Comparison of ENCODE assay signal across 11 mouse cellular contexts in the genomic region with DNA sequence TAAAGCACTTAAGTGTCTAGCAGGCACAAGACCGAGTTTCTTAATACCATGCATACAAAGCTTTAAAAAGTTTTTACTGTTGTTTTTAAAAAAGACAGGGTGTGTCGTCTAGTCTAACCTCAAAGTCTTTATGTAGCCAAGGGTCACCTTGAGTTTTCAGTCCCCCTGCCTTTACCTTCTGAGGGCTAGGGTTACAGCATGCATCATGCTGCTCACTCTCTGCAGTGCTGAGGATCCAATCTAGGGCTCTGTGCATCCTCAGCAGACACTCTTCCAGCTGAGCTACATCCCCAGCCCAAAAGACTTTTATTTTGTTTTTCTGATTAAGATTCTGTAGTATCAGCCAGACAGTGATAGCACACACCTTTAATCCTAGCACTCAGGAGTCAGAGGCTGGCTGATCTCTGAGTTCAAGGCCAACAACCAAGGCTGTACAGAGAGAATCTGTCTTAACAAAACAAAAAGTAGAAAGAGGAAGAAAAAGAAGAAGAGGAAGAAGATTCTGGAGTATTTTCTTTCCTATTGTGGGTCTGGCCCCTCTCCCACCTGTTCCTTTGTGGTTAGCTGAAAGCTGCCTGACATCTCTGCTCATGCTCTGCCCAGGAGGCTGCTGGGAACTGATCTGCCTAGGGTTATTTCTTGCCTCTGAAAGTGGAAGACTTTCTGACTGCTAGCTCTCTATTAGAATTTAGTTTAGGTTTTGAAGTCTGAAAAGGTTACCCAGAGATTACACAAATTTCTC. TPM values are rescaled to one million over a fixed set of nuclear protein-coding genes. Genes with fewer than 3 reads are reported as not detected.
DNase-seq lines count a peak whose midpoint lies in the region; ATAC-seq and TF ChIP-seq lines count a peak whose summit lies in the region.
"Had no signal": no experiment of that assay in that cellular context is flagged by ENCODE, and none has a peak within 500 bp of the region (broad histone marks: within the 10 kb centered on the region; RNA-seq: fewer than 3 reads in every experiment).

No protein-coding gene starts in this region.

- peaks cover 69% of the 10 kb centered on the region for H3K36me3 ChIP-seq in heart, embryonic 12.5 days
- peaks cover 35% of the 10 kb centered on the region for H3K36me3 ChIP-seq in spleen, adult 2 months (ENCODE audit: control insufficient read depth, insufficient read depth, low read length)
- H3K36me3 ChIP-seq in liver, embryonic 15.5 days (replicated peaks), result peaks cover 62% of the 10 kb centered on the region

- no peak overlapping the region for H3K4me2 ChIP-seq in heart, embryonic 12.5 days
- no peak overlapping the region for H3K4me2 ChIP-seq in liver, embryonic 15.5 days
- H3K4me2 ChIP-seq: lung, embryonic 14.5 days had no signal

- no peak overlapping the region for H3K9ac ChIP-seq in heart, embryonic 12.5 days
- no peak overlapping the region for H3K9ac ChIP-seq in liver, embryonic 15.5 days
- H3K9ac ChIP-seq: lung, embryonic 14.5 days had no signal

- peak overlapping the region; percentile 98 for H3K27ac ChIP-seq in heart, embryonic 12.5 days (ENCODE audit: poor library complexity, severe bottlenecking)
- H3K27ac ChIP-seq in spleen, adult 2 months (ENCODE audit: insufficient read depth, low read length), result peak overlapping the region; percentile 92
- H3K27ac ChIP-seq in liver, embryonic 15.5 days (replicated peaks), result peak overlapping the region; percentile 34

- 55% methylated on average over 2 of the region's 2 CpGs for WGBS in heart, embryonic 12.5 days
- 36% methylated on average over 2 of the region's 2 CpGs for WGBS in spleen, adult 2 months
- 63% methylated on average over 2 of the region's 2 CpGs for WGBS in liver, embryonic 15.5 days (ENCODE audit: insufficient replicate concordance)

- H3K4me3 ChIP-seq in heart, embryonic 12.5 days, result no peak overlapping the region
- no peak overlapping the region for H3K4me3 ChIP-seq in spleen, adult 2 months (ENCODE audit: extremely low read depth, insufficient read depth, insufficient read length)
- H3K4me3 ChIP-seq in liver, embryonic 15.5 days (replicated peaks), result no peak overlapping the region

- peaks cover 34% of the 10 kb centered on the region for H3K4me1 ChIP-seq in heart, embryonic 12.5 days (replicated peaks)
- peaks cover 19% of the 10 kb centered on the region for H3K4me1 ChIP-seq in spleen, adult 2 months (ENCODE audit: control insufficient read depth, insufficient read depth, insufficient read length)
- peaks cover 4% of the 10 kb centered on the region; the same call in 1 of the 2 replicates for H3K4me1 ChIP-seq in liver, embryonic 15.5 days (replicated peaks)

- H3K9me3 ChIP-seq in heart, embryonic 12.5 days (replicated peaks), result no peaks in the 10 kb centered on the region
- H3K9me3 ChIP-seq in liver, embryonic 15.5 days (replicated peaks), result no peaks in the 10 kb centered on the region

- intact Hi-C loops in heart, postnatal 25 days (cut with DNase I), result loop anchor here (5.0 kb wide), 1 partner anchor 35 kb away; no protein-coding TSS in a partner anchor
- intact Hi-C loops in left cerebral cortex, postnatal 25 days (cut with DNase I), result no loop called here

- no peak for ATAC-seq in heart, embryonic 12.5 days (ENCODE audit: insufficient number of reproducible peaks, low FRiP score)
- ATAC-seq in liver, embryonic 15.5 days (ENCODE audit: insufficient read depth), result no peak
- no peak for ATAC-seq in erythroid progenitor cell, adult 5-6 weeks (replicated peaks; ENCODE audit: low FRiP score, poor library complexity, severe bottlenecking)
- ATAC-seq: midbrain, embryonic 16.5 days had no signal

- H3K27me3 ChIP-seq in heart, embryonic 12.5 days (replicated peaks), result no peaks in the 10 kb centered on the region
- no peaks in the 10 kb centered on the region for H3K27me3 ChIP-seq in spleen, adult 2 months (ENCODE audit: control insufficient read depth, insufficient read depth, low read length)
- no peaks in the 10 kb centered on the region for H3K27me3 ChIP-seq in liver, embryonic 15.5 days

- no peak for TF ChIP-seq POLR2A in spleen, adult 2 months (IDR thresholded peaks at IDR 0.05; ENCODE audit: low read depth, low read length)

- no peak for DNase-seq in heart, postnatal 25 days (ENCODE audit: low spot score)
- DNase-seq in spleen, adult 2 months (ENCODE audit: low read depth in 1 of 2, low spot score in 2 of 2), result peak in 1 of 2 experiments; percentile 54
- no peak for DNase-seq in spleen, adult 18-20 months
- no peak for DNase-seq in cerebellum, adult 9-10 months
- DNase-seq in left cerebral cortex, postnatal 25 days (ENCODE audit: low spot score in 2 of 2), result no peak
- DNase-seq: cerebellum, adult 18-20 months; lung, embryonic 14.5 days had no signal

- no peak for TF ChIP-seq CTCF in spleen, adult 2 months (IDR thresholded peaks at IDR 0.05; ENCODE audit: extremely low read depth, insufficient read depth, insufficient read length, insufficient replicate concordance)

RNA-seq across cellular contexts. Expression of gene Inpp5k, which starts 8.0 kb away (rescaled TPM):
- polyA plus RNA-seq in heart, embryonic 12.5 days (2016; fragmentation: Nextera tagmentation; extraction: Ambion mirVana), result 17.3 and 17.5 TPM in 2 replicates
- total RNA-seq in heart, postnatal 25 days (2021), result 10 to 100 TPM; 27.8 to 29.8 TPM
- polyA plus RNA-seq in spleen, adult 2 months (2012; rRNA removed), result 56.9 and 65.0 TPM in 2 replicates
- polyA plus RNA-seq in liver, embryonic 15.5 days (2015; fragmentation: Nextera tagmentation; extraction: Ambion mirVana), result 16.0 and 18.3 TPM in 2 replicates
- 10 to 100 TPM; 38.5 to 41.3 TPM for total RNA-seq in left cerebral cortex, postnatal 25 days (2021)
- total RNA-seq in erythroid progenitor cell, adult 5-6 weeks (2015; ENCODE audit: low replicate concordance), result 36.8 and 78.8 TPM in 2 replicates
- 38.4 and 46.3 TPM in 2 replicates for total RNA-seq in erythroid progenitor cell, adult 5-6 weeks (2017; ENCODE audit: low replicate concordance)

RNA-seq across cellular contexts. Expression of gene Myo1c, which starts 27.5 kb away (rescaled TPM):
- polyA plus RNA-seq in heart, embryonic 12.5 days (2016; fragmentation: Nextera tagmentation; extraction: Ambion mirVana), result 72.3 and 76.7 TPM in 2 replicates
- total RNA-seq in heart, postnatal 25 days (2021), result 100 to 1,000 TPM; 119 to 132 TPM
- polyA plus RNA-seq in spleen, adult 2 months (2012; rRNA removed), result 130 and 157 TPM in 2 replicates
- polyA plus RNA-seq in liver, embryonic 15.5 days (2015; fragmentation: Nextera tagmentation; extraction: Ambion mirVana), result 20.6 and 24.5 TPM in 2 replicates
- total RNA-seq in left cerebral cortex, postnatal 25 days (2021), result 10 to 100 TPM; 17.4 to 19.0 TPM
- total RNA-seq in erythroid progenitor cell, adult 5-6 weeks (2015; ENCODE audit: low replicate concordance), result 15.5 and 22.2 TPM in 2 replicates
- 17.3 and 21.2 TPM in 2 replicates for total RNA-seq in erythroid progenitor cell, adult 5-6 weeks (2017; ENCODE audit: low replicate concordance)

RNA-seq across cellular contexts. Expression of gene Pitpna, which starts 34.9 kb away (rescaled TPM):
- 75.3 and 80.1 TPM in 2 replicates for polyA plus RNA-seq in heart, embryonic 12.5 days (2016; fragmentation: Nextera tagmentation; extraction: Ambion mirVana)
- total RNA-seq in heart, postnatal 25 days (2021), result 100 to 1,000 TPM; 108 to 115 TPM
- 51.7 and 54.1 TPM in 2 replicates for polyA plus RNA-seq in spleen, adult 2 months (2012; rRNA removed)
- 30.7 and 33.1 TPM in 2 replicates for polyA plus RNA-seq in liver, embryonic 15.5 days (2015; fragmentation: Nextera tagmentation; extraction: Ambion mirVana)
- 100 to 1,000 TPM; 330 to 346 TPM for total RNA-seq in left cerebral cortex, postnatal 25 days (2021)
- 39.8 and 49.4 TPM in 2 replicates for total RNA-seq in erythroid progenitor cell, adult 5-6 weeks (2015; ENCODE audit: low replicate concordance)
- total RNA-seq in erythroid progenitor cell, adult 5-6 weeks (2017; ENCODE audit: low replicate concordance), result 18.0 and 33.4 TPM in 2 replicates

RNA-seq across cellular contexts. Expression of gene Crk, which starts 56.3 kb away (rescaled TPM):
- 110 and 111 TPM in 2 replicates for polyA plus RNA-seq in heart, embryonic 12.5 days (2016; fragmentation: Nextera tagmentation; extraction: Ambion mirVana)
- 10 to 100 TPM; 81.3 to 88.2 TPM for total RNA-seq in heart, postnatal 25 days (2021)
- polyA plus RNA-seq in spleen, adult 2 months (2012; rRNA removed), result 43.1 and 54.4 TPM in 2 replicates
- 32.3 and 33.9 TPM in 2 replicates for polyA plus RNA-seq in liver, embryonic 15.5 days (2015; fragmentation: Nextera tagmentation; extraction: Ambion mirVana)
- 100 to 1,000 TPM; 125 to 137 TPM for total RNA-seq in left cerebral cortex, postnatal 25 days (2021)
- 32.1 and 41.5 TPM in 2 replicates for total RNA-seq in erythroid progenitor cell, adult 5-6 weeks (2015; ENCODE audit: low replicate concordance)
- 43.8 and 83.8 TPM in 2 replicates for total RNA-seq in erythroid progenitor cell, adult 5-6 weeks (2017; ENCODE audit: low replicate concordance)

Comparison
In these comparisons a context has a peak if more than half of its experiments do, and no peak if none do; other contexts are left out.
1. H3K27ac ChIP-seq: peak in every context shown above with its lines; median percentile 98 in heart, embryonic 12.5 days; 92 in spleen, adult 2 months; 34 in liver, embryonic 15.5 days.
2. RNA of gene Myo1c, which starts 27.5 kb away (total RNA-seq): 119 to 132 TPM in heart, postnatal 25 days; 15.5 to 22.2 TPM in erythroid progenitor cell, adult 5-6 weeks and 17.4 to 19.0 TPM in left cerebral cortex, postnatal 25 days; every median in the first group is over 4 times any median in the second.